Mouse (Mus musculus) cerebellum, adult 11 months (tissue): ENCODE results near the gene Pip4p1.
"Not testable (repeated sequence)": the region's sequence is repeated elsewhere in the genome, so short reads cannot be mapped to it uniquely, and the experiment has no call there.

ENCODE experiments used
- DNase-seq: peaks from one replicate; pipeline ENCODE4 v3.0.0; 2022

Pip4p1 gene

GRCm38 (mm10) chr14:50930754-50931492 is at the start of gene Pip4p1, which contains the start of gene Pnp:
Gene Pip4p1, minus strand, starts transcription at chr14:50930856.
Gene Pnp, plus strand, starts transcription at chr14:50931082.
- peak; percentile 99 for DNase-seq

DNA sequence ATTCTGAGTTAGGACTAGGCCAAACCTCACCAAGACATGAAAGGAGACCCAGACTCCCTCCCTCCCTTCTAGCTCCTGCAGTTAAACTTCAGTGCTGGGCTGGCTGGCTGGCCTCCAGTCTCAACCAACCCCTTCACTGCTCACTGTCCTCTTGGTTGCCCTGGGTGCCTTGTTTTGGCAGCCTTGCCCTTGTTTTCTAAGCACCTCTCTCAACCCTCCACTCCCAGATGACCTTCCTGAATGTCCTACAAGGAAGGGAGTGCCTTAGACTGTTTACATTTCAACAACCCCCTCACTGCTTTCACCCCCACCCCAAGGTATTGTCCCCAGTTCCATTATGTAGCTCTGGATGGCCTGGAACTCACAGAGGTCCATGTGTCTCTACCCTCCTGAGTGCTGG is 49.0 kb upstream of the Pip4p1 start:
- DNase-seq = no peak

DNA sequence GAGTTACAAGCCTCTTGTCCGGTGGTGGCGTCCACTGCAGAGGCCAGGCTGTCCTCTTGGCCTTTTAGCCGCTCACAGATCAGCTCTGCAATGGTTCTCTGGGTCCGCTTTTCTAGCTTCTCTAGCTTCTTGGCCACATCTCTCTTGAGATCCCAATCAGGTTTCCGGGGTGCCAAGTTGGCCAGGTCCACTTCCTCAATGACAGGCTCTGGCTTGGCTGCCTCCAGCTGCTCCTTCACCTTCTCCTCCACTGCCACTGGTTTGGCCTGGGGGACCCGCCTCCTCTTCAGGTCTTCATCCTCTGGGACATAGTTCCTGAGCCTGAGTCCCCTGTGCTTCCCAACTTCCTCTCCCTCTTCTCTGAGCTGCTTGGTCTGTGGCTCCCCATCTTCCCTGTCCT is 47.8 kb upstream of the Pip4p1 start:
- DNase-seq = not testable (repeated sequence)

- DNase-seq = no peak
Measured at GRCm38 (mm10) chr14:50976674-50977073, 46.0 kb upstream of the Pip4p1 start.

DNA sequence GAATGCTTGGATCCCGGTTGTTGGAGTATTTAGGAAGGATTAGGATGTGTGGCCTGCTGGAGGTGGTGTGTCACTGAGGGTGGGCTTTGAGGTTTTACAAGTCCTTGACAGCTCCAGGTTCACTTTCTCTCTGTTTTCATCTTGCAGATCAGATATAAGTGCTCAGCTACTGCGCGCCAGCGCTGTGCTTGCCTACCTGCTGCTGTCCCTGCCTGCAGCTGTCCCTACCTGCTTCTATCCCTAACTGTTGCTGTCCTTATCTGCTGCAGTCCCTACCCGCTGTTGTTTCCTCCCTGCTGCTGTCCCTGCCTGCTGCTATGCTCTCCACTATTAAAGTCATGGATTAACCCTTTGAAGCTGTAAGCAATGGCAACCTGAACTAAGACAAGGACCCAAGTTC is 44.3 kb upstream of the Pip4p1 start:
- DNase-seq = no peak

DNA sequence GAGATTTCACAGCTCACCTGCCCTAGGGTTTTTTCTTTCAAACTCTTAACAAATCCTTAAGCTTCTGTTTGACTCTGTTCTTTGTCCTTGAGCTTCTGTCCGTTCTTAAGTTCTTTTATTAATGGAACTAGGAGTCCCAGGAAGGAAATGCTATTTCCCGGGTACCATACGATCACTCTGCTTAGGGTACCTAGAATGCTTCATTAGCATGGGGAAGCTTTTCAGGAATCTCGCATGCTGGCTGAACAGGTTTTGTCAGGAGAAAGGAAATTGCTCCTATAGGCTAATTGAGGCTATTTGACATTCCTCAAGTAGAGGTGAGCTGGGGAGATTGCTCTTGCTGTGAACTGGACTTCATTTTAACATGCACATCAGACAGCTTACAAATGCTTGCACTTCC is 43.0 kb upstream of the Pip4p1 start:
- DNase-seq = no peak

- DNase-seq = not testable (repeated sequence)
Measured at GRCm38 (mm10) chr14:50973054-50973453, 42.4 kb upstream of the Pip4p1 start.

- DNase-seq = no peak
Measured at GRCm38 (mm10) chr14:50970822-50971221, 40.2 kb upstream of the Pip4p1 start.

DNA sequence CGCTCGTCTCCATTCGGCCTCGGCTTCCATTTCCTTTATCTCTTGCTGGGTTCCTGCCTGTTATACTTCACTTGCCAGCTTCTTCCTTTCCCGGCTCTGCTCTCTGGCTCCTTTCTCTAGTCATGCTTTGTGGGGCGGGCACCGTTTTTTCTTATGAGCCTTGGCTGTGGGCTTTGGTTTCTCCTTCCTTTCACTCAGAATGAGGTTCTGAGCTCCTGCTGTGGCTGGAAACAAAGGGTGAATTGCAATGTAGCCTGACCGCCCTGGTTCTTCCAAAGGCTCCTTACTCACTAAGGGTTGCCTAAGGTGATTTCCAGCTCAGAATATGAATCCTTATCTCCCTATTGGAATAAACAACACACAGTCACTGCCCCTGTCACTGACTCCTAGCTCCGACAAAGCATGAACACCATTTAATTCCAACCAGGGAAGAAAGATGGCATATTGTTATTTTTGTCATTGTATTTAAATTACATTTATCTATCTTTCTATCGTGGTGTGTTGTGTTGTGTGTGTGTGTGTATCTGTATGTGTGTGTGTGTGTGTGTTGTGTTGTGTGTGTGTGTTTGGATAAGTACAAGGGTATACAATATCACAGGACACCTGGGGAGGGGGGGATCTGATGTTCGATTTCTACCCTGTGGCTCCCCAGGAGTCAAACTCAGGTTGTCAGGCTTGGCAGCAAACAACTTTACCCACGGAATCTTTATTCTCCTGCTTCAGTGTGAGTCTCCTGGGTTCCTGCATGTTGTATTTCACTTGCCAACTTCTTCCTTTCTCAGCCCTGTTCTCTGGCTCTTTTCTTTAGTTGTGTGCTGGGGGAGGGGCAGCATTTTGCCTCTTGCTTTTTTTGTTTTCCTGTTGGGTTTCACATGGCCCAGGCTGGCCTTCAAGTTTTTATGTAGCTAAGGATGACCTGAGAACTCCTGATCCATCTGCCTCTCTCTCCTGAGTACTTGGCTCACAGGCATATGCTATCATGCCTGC is 39.2 kb upstream of the Pip4p1 start:
- DNase-seq = peak; percentile 12

DNA sequence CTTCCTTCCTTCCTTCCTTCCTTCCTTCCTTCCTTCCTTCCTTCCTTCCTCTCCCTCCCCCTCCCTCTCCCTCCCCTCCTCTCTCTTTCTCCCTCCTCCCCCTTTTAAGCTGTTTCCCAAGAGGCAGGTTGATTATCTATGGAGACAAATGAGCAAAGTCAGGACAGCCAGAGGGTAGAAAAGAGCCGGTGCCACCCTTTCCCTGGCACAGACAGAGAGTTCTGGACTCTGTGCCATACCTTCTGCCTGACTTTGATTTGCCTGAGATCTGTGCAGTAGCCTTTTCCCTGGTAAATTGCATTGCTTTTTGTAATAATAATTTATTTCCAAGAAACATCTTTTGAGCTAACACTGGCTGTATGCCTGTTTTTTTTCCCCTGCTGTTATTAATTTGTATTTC is 38.4 kb upstream of the Pip4p1 start:
- DNase-seq = no peak

GRCm38 (mm10) chr14:50968216-50968980 is 37.7 kb upstream of the Pip4p1 start:
- no peak for DNase-seq

DNA sequence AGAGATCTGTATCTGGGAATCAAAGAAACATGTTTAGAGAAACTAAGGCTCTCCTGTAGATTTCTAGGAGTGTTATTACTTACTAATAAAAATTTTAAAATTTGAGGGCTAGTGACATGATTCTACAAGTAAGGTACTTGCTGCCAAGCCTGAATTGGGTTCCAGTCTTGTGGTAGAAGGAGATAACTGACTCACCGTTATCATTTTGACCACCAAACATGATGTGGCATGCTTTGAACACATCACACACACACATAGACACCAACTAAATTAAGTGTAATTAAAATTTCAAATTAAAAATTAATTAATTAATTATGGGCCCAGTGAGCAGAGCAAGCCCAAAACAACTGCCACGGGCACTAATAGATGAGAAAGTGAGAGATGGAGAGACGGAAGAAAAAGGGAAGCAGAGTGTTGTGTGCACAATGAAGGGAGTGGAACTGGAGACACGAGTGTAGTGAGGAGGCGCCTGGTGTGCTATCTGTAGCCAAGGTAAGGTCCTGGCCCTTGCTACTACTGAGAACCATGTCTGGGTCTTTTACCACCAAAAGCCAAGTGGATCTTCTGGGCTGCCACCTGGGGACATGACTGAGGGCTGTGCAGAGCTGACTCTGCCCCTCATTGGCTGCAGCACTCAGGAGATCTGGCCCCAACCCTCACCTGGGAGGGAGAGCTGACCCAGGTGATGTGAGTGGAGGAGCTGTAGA is 27.8 kb upstream of the Pip4p1 start:
- DNase-seq = not testable (repeated sequence)

GRCm38 (mm10) chr14:50957146-50957545 is 26.5 kb upstream of the Pip4p1 start:
- not testable (repeated sequence) for DNase-seq

GRCm38 (mm10) chr14:50956724-50957123 is 26.1 kb upstream of the Pip4p1 start:
- DNase-seq = not testable (repeated sequence)

DNA sequence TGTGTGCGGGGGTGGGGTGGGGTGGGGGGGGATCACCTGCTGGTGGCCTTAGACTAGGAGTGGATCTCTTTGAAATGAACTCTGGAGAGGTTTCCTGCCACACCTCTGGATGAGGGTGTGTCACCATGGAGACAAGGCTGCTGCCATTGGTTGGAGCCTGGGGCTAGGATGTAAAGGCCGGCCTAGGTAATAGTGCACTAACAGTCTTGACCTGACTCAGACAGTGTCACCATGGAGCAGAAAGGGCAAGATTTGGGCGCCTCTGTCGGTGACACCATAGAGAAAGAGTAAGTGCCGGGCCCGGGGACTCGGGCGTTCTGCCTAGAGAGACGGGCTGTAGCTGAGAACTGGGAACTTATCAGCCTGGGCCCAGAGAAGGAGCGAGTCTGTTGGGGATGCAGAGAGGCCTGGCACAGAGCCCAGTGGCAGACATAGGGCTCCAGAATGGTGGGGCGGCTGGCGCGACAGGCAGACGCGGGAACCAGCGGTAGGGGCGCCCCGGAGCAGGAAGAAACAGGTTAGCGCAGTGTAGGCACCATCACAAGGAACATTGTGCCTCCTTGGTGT is 25.4 kb upstream of the Pip4p1 start, which contains the start of gene Pnp2:
Gene Pnp2 (plus strand): TSS at position 51 of the 567 bp plus-strand sequence.
- DNase-seq = peak; percentile 51

DNA sequence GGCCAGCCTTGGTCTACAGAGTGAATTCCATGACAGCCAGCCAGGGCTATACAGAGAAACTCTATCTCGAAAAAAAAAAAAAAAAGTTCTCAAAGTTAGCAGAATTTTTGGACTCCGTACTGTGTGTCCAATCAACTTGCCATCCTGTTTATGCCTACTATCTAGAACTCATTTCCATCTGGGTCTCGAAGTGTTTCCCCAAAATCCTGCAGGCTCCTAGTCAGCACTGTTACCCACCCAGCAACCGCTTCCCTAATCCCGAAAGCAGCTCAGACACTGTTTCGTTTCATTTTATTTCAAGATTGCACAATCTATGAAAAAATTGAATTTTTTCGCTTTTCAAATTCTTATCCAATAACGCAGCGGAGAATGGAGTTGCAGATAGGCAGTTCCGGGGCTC is 24.8 kb upstream of the Pip4p1 start:
- DNase-seq = no peak

DNA sequence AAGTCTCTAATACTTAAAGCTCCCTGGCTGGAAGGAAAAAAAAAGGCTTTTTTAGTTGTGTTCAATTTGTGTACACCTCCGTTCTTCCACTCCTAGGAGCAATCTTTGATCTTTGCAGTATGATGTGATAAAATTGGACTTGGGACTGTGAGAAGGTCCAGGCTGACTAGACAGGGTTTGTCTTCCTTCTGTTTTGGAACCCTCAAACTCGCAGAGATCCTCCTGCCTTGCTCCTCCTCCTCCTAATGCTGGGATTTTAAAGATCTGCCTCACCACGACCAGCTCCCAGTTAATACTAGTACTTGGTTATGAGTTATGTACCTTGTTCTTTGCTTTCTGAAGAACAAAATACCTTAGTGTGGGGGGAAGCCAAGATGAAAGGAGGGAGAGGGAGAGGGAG is 14.9 kb upstream of the Pip4p1 start:
- DNase-seq = not testable (repeated sequence)

DNA sequence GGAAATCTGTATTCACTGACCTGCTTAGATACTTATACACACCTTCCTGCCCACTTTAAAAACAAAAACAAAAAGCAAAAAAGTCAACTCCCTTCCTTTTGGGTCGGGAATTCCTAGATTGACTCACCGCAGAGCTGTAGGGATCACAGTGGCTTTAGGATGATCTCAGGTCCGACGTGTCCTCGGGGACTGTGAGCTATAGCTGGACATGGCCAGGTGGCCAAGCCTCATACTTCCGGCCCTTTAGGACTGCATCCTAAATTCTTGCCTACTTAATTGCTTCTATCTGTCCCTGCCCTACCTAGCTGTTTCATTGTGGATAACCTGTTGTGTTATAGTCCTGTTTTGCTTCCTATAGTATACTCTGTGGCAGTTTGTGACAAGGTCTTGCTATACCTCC is 14.4 kb upstream of the Pip4p1 start:
- DNase-seq = not testable (repeated sequence)

DNA sequence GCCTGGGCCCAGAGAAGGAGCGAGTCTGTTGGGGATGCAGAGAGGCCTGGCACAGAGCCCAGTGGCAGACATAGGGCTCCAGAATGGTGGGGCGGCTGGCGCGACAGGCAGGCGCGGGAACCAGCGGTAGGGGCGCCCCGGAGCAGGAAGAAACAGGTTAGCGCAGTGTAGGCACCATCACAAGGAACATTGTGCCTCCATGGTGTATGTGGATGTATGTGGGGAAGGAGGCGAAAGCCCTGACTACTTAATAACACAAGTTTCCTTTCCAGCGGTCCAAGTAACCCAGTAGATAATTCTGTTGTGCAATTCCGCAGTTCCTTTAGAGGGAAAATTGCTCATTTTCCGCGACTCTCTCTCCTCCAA is 14.0 kb upstream of the Pip4p1 start:
- DNase-seq = not testable (repeated sequence)

GRCm38 (mm10) chr14:50943932-50944667 is 13.4 kb upstream of the Pip4p1 start, which contains the start of gene Gm49342:
Gene Gm49342, plus strand, starts transcription at chr14:50944517.
- peak; percentile 87 for DNase-seq

DNA sequence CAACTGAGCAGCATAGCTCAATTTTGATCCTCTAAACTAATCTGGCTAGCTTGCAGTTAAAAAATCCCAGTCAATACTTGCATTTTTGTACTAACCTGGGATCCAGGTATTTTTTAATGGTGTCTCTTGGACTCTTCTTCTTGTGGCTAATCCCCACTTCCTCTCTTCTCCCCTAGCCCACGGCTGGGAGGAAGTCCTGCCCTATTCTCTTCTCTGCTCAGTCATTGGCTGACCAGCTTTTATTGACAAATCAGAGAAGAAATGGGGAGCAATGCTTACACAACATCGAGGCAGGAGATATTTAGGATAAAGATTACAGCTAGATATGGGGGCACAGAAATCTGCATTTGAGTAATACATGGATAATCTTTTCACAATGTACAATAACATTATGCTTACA is 8.3 kb upstream of the Pip4p1 start:
- no peak for DNase-seq
